Mouse (Mus musculus) layer of hippocampus, postnatal 36 days (tissue): Measurements from ENCODE around the gene Rabgef1. TPM values are rescaled to one million over a fixed set of nuclear protein-coding genes. Genes with fewer than 3 reads are reported as not detected.

Source experiments
- DNase-seq, 2 experiments: peaks; one replicate each; pipeline ENCODE4 v3.0.0; 2022
- total RNA-seq, 2 experiments: library from RNA; stranded (reverse); gene quantifications; 2 replicates each; pipeline ENCODE4 v1.2.3; 2021

Rabgef1 gene
- total RNA-seq, 2 experiments from 2014 or later: 51.3 to 53.3 TPM

GRCm38 (mm10) chr5:130173012-130173411 lies 1.4 kb downstream of the Rabgef1 start:
- no peak for DNase-seq

GRCm38 (mm10) chr5:130177871-130178270 lies 6.3 kb downstream of the Rabgef1 start:
- DNase-seq: no peak

- DNase-seq: no peak
Measured at GRCm38 (mm10) chr5:130180362-130180761, 8.8 kb downstream of the Rabgef1 start.

- no peak for DNase-seq
Measured at GRCm38 (mm10) chr5:130181740-130182540, 10.3 kb downstream of the Rabgef1 start.

GRCm38 (mm10) chr5:130182541-130182821 lies 10.9 kb downstream of the Rabgef1 start:
- DNase-seq: no peak

- no peak for DNase-seq
Measured at GRCm38 (mm10) chr5:130184193-130184856, 12.7 kb downstream of the Rabgef1 start.

GRCm38 (mm10) chr5:130185312-130185711 lies 13.7 kb downstream of the Rabgef1 start:
- DNase-seq: no peak

GRCm38 (mm10) chr5:130187383-130187782 lies 15.8 kb downstream of the Rabgef1 start:
- peak; percentile 37 to 57 for DNase-seq

- no peak for DNase-seq
Measured at GRCm38 (mm10) chr5:130190909-130191308, 19.3 kb downstream of the Rabgef1 start.

- DNase-seq: no peak
Measured at GRCm38 (mm10) chr5:130191865-130192264, 20.3 kb downstream of the Rabgef1 start.

GRCm38 (mm10) chr5:130192356-130192944 lies 20.9 kb downstream of the Rabgef1 start:
- DNase-seq: no peak

- DNase-seq: no peak
Measured at GRCm38 (mm10) chr5:130193760-130194159, 22.2 kb downstream of the Rabgef1 start.

- DNase-seq: no peak
Measured at GRCm38 (mm10) chr5:130196307-130196706, 24.7 kb downstream of the Rabgef1 start.

- DNase-seq: no peak
Measured at GRCm38 (mm10) chr5:130197454-130197853, 25.9 kb downstream of the Rabgef1 start.

GRCm38 (mm10) chr5:130197981-130198380 lies 26.4 kb downstream of the Rabgef1 start:
- no peak for DNase-seq

GRCm38 (mm10) chr5:130200233-130201029 lies 28.8 kb downstream of the Rabgef1 start:
- no peak for DNase-seq

- no peak for DNase-seq
Measured at GRCm38 (mm10) chr5:130203948-130204347, 32.4 kb downstream of the Rabgef1 start.

GRCm38 (mm10) chr5:130204560-130204959 lies 33.0 kb downstream of the Rabgef1 start:
- DNase-seq: no peak

GRCm38 (mm10) chr5:130205441-130206023 lies 33.9 kb downstream of the Rabgef1 start:
- DNase-seq: no peak

- no peak for DNase-seq
Measured at GRCm38 (mm10) chr5:130207299-130207698, 35.7 kb downstream of the Rabgef1 start.

GRCm38 (mm10) chr5:130212956-130213355 lies 41.4 kb downstream of the Rabgef1 start:
- DNase-seq: no peak

GRCm38 (mm10) chr5:130216781-130217180 lies 45.2 kb downstream of the Rabgef1 start, which contains the start of gene Tmem248:
TSS of gene Tmem248 (plus strand) at chr5:130217081.
- no peak for DNase-seq
